Mouse (Mus musculus): ENCODE measurements around the gene Smap1.
"Not testable (repeated sequence)": the region's sequence is repeated elsewhere in the genome, so short reads cannot be mapped to it uniquely, and the experiment has no call there.

Gene Smap1

GRCm38 (mm10) chr1:23921711-23922529 lies at the start of gene Smap1:
Gene Smap1 (minus strand): TSS chr1:23922317.
- DNase-seq (ENCODE audit: low spot score in 2 of 2): peak; percentile 67 to 78

DNA sequence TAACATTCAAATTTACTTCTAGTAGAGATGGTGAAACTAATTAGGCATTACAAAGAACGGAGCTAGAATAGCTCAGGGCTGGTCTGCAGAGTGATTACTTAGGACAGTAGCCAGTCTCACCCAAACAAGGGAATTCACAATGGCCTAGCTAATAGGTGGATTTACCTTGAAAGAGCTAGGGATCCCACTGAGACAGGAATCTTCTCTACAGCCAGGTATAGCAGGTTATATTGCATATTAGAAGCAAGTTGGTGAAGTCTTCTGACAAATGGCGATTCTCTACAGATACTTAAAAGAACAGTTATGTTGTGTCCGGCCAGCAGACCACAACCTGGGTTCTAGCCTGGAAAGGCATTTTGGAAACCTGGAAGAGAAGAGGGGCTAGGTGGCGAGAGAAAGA lies 49.0 kb upstream of the Smap1 start:
- DNase-seq (ENCODE audit: low spot score in 2 of 2): not testable (repeated sequence)

- no peak for DNase-seq (ENCODE audit: low spot score in 2 of 2)
These were observed 46.1 kb upstream of the Smap1 start for GRCm38 (mm10) chr1:23968027-23968725.

DNA sequence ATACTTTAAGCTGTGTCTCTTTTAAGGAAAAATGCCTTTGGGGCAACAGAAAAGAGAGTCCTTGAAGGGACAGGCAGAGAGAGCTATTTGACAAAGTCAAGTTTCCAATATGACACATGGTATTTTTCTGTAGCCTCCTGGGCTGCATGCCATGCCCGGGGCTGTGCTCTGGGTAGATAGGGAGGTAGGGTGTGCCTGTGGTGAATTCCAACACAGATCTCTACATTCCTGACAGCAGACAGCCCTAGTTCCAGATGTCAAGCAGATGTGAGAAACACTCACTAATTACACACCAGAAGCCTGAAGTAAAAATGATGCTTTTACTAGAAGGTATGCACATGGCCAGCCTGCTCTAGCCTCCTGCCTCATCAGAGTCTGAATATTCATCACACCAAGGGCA lies 44.1 kb upstream of the Smap1 start:
- no peak for DNase-seq (ENCODE audit: low spot score in 2 of 2)

- DNase-seq (ENCODE audit: low spot score in 2 of 2): no peak
These were observed 37.3 kb upstream of the Smap1 start for GRCm38 (mm10) chr1:23959415-23959732.

- DNase-seq (ENCODE audit: low spot score in 2 of 2): no peak
These were observed 36.7 kb upstream of the Smap1 start for GRCm38 (mm10) chr1:23958668-23959414.

DNA sequence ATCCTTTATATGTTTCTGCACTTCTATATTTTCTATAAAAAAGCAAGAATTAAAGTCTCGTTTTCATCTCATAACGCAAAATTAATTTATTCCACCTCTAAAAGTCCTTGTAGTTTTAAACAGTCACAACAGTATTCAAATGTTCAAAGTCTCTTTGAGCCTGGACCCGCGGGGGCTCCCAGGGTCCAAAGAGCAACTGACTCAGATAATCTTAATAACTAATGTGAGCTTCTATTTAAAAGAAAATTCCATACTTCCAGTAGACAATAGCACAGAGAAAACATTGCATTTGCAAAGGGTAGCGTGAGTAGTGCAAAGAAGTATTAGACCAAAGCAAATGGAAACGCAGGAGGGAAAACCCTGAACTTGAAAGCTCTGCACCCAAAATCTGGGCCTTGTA lies 36.0 kb upstream of the Smap1 start:
- DNase-seq (ENCODE audit: low spot score in 2 of 2): no peak

GRCm38 (mm10) chr1:23955539-23955938 lies 33.4 kb upstream of the Smap1 start:
- DNase-seq (ENCODE audit: low spot score in 2 of 2): no peak

- no peak for DNase-seq (ENCODE audit: low spot score in 2 of 2)
These were observed 31.8 kb upstream of the Smap1 start for GRCm38 (mm10) chr1:23953921-23954320.

DNA sequence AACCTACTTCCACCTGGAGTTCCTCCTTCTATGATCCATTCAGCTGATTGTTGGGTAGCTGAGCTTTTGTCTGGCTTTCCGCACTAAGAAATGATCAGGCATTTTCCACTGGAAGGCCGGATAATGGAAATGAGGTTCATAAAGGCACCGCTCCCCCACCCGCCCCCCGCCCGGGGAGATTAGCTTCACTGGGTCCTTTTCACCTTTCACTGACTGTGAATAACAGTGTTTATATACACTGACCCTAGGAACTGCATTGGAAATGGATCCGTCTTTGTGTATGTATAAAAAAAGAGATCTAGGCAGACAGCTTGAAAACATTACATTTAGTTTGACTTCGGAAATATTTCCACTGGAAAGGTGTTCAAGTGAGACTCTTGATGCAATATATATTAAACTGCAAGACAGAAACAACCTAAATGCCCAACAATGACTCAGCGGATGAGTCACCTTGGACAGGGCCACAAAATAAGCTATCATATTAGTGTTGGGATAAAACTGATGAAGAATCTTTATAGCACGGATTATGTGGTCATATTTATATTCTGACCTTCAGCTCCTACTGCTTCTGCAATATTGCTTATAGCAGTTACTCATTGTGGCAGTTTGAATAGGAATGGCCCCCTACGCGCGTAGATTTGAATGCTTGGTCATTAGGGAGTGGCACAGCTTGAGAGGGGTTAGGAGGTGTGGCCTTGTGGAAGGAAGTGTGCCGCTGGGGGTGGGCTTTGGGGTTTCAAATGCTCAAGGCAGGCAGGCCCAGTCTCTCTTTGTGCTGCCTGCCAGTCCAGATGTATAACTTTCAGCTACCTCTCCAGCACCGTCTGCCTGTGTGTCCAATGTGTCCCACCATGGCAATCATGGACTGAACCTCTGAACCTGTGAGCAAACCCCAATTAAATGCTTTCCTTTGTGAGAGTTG lies 26.9 kb upstream of the Smap1 start:
- no peak for DNase-seq (ENCODE audit: low spot score in 2 of 2)

GRCm38 (mm10) chr1:23948290-23948689 lies 26.2 kb upstream of the Smap1 start:
- DNase-seq (ENCODE audit: low spot score in 2 of 2): no peak

- DNase-seq (ENCODE audit: low spot score in 2 of 2): no peak
These were observed 22.0 kb upstream of the Smap1 start for GRCm38 (mm10) chr1:23944076-23944475.

- no peak for DNase-seq (ENCODE audit: low spot score in 2 of 2)
These were observed 21.2 kb upstream of the Smap1 start for GRCm38 (mm10) chr1:23943146-23943940.

GRCm38 (mm10) chr1:23935408-23935762 lies 13.3 kb upstream of the Smap1 start:
- no peak for DNase-seq (ENCODE audit: low spot score in 2 of 2)

- DNase-seq (ENCODE audit: low spot score in 2 of 2): peak; percentile 18 to 40
These were observed 12.7 kb upstream of the Smap1 start for GRCm38 (mm10) chr1:23934669-23935407.

GRCm38 (mm10) chr1:23929410-23929809 lies 7.3 kb upstream of the Smap1 start:
- no peak for DNase-seq (ENCODE audit: low spot score in 2 of 2)

DNA sequence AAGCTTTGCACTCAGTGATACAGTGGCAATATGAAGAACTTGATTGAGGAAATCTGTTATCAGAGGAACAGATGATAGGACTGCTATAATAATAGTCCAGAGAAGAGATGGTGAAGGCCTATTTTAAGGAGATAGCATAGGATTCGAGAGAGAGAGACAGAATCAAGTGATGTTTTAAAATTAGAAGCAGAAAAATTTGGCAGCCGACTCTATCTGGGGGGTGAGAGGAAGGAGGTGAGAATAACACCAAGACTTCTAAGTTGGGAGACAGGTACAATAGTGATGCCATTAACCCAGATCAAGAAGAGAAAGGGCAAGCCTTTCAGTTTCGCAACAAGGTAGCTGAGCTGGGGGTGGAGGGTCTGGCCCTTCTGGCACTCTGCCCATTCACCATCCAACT lies 6.3 kb upstream of the Smap1 start:
- DNase-seq (ENCODE audit: low spot score in 2 of 2): no peak

- no peak for DNase-seq (ENCODE audit: low spot score in 2 of 2)
These were observed 1.9 kb upstream of the Smap1 start for GRCm38 (mm10) chr1:23923779-23924708.

DNA sequence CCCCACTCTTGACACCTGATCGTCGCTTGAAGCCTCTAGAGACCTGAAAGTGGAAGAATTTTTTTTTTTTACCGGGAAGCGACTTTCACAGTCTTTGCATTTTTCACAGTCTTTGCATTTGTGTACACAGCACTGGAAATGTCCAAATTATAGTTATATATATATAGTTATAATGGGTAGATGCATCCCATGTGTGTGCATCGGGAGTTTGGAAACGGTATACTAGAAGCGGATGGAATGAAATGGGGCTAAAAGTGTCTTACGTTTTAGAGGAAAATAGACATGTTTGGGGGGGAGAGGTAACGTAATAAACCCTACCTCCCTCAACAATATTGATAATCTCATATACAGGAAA lies 390 bp upstream of the Smap1 start:
- no peak for DNase-seq (ENCODE audit: low spot score in 2 of 2)

Measured in frontal cortex, postnatal 10 days (tissue).